Mouse (Mus musculus): Measurements from ENCODE around the gene 1600002K03Rik. TPM values are rescaled to one million over a fixed set of nuclear protein-coding genes. Genes with fewer than 3 reads are reported as not detected.

1600002K03Rik gene
- polyA plus RNA-seq, 1 experiment from 2014 or later: 10.6 TPM

- peaks cover 11% of the 10 kb centered on the region for H3K36me3 ChIP-seq (ENCODE audit: control insufficient read depth, insufficient read depth)
- no peaks in the 10 kb centered on the region for H3K9me3 ChIP-seq (ENCODE audit: control insufficient read depth, low read length)
- no peak overlapping the region for H3K4me3 ChIP-seq (replicated peaks; ENCODE audit: low read length)
- H3K4me1 ChIP-seq (replicated peaks; ENCODE audit: control insufficient read depth, insufficient read depth, low read length): peaks cover 30% of the 10 kb centered on the region
- H3K4me2 ChIP-seq (ENCODE audit: low read length): no peak overlapping the region
- H3K9ac ChIP-seq (replicated peaks; ENCODE audit: low read depth, low read length): no peak overlapping the region
- ATAC-seq: peak; percentile 4; the same call in 1 of the 2 replicates
- WGBS: 16% methylated on average over 4 of the region's 4 CpGs
- no peak overlapping the region for H3K27ac ChIP-seq (ENCODE audit: low read length)
- no peaks in the 10 kb centered on the region for H3K27me3 ChIP-seq (replicated peaks; ENCODE audit: control insufficient read depth, insufficient read depth, low read length)
These were observed 3.0 kb downstream of the 1600002K03Rik start for GRCm38 (mm10) chr10:80175536-80176269.

DNA sequence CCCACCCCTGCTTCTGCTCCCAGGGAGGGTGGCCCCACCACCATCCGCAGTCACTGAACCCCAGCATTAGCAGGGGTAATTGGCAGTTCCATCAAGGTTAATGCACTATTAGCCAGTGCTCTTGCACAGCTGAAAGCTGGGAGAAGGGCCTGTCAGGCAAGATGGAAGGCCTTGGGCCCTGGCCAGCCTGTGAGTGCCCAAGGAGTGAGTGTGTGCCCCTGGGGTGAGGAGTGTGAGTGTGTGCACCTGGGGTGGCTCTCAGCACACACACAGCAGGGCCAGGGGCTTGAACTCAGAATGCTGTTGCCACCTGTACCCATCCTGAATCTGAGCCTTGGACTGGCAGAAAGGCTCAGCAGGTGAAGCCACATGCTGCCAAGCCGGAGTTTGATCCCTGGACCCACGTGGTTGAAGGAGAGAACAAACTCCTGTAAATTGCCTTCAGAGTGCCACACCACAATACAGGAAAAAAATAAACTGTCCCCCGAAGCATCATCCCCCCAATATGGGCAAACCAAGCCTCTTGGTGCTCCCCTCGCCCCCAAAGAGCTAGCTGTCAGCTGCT lies 3.6 kb downstream of the 1600002K03Rik start:
- Histone ChIP-seq H3K27me3 (replicated peaks; ENCODE audit: control insufficient read depth, insufficient read depth, low read length) (no peaks in the 10 kb centered on the region), H3K27ac (ENCODE audit: low read length) (no peak overlapping the region), H3K36me3 (ENCODE audit: control insufficient read depth, insufficient read depth) (peaks cover 4% of the 10 kb centered on the region), H3K9ac (replicated peaks; ENCODE audit: low read depth, low read length) (no peak overlapping the region), H3K4me1 (replicated peaks; ENCODE audit: control insufficient read depth, insufficient read depth, low read length) (peaks cover 36% of the 10 kb centered on the region), H3K9me3 (ENCODE audit: control insufficient read depth, low read length) (no peaks in the 10 kb centered on the region), H3K4me3 (replicated peaks; ENCODE audit: low read length) (no peak overlapping the region), H3K4me2 (ENCODE audit: low read length) (no peak overlapping the region)
- WGBS: 74% methylated on average over 5 of the region's 5 CpGs
- no peak for ATAC-seq

- Histone ChIP-seq H3K4me2 (ENCODE audit: low read length) (no peak overlapping the region), H3K36me3 (ENCODE audit: control insufficient read depth, insufficient read depth) (no peaks in the 10 kb centered on the region), H3K4me3 (replicated peaks; ENCODE audit: low read length) (no peak overlapping the region), H3K27me3 (replicated peaks; ENCODE audit: control insufficient read depth, insufficient read depth, low read length) (no peaks in the 10 kb centered on the region), H3K27ac (ENCODE audit: low read length) (no peak overlapping the region), H3K9me3 (ENCODE audit: control insufficient read depth, low read length) (no peaks in the 10 kb centered on the region), H3K9ac (replicated peaks; ENCODE audit: low read depth, low read length) (no peak overlapping the region), H3K4me1 (replicated peaks; ENCODE audit: control insufficient read depth, insufficient read depth, low read length) (peaks cover 31% of the 10 kb centered on the region)
- no peak for ATAC-seq
- WGBS: 70% methylated on average over 7 of the region's 7 CpGs
These were observed 4.9 kb downstream of the 1600002K03Rik start for GRCm38 (mm10) chr10:80177441-80178279.

GRCm38 (mm10) chr10:80179068-80180051 lies 6.6 kb downstream of the 1600002K03Rik start, which contains the start of gene Efna2:
TSS of gene Efna2 (plus strand) at chr10:80179482.
- H3K27ac ChIP-seq (ENCODE audit: low read length): peak within 1 kb of the TSS; percentile 78
- H3K4me3 ChIP-seq (replicated peaks; ENCODE audit: low read length): peak within 1 kb of the TSS; percentile 66
- no peaks in the 10 kb centered on the region for H3K27me3 ChIP-seq (replicated peaks; ENCODE audit: control insufficient read depth, insufficient read depth, low read length)
- 1% methylated on average over 86 of the region's 106 CpGs for WGBS
- peaks cover 27% of the 10 kb centered on the region for H3K4me1 ChIP-seq (replicated peaks; ENCODE audit: control insufficient read depth, insufficient read depth, low read length)
- ATAC-seq: peak; percentile 83
- H3K36me3 ChIP-seq (ENCODE audit: control insufficient read depth, insufficient read depth): no peaks in the 10 kb centered on the region
- H3K4me2 ChIP-seq (ENCODE audit: low read length): peak within 1 kb of the TSS; percentile 90
- peak within 1 kb of the TSS; percentile 82 for H3K9ac ChIP-seq (replicated peaks; ENCODE audit: low read depth, low read length)
- H3K9me3 ChIP-seq (ENCODE audit: control insufficient read depth, low read length): no peaks in the 10 kb centered on the region

DNA sequence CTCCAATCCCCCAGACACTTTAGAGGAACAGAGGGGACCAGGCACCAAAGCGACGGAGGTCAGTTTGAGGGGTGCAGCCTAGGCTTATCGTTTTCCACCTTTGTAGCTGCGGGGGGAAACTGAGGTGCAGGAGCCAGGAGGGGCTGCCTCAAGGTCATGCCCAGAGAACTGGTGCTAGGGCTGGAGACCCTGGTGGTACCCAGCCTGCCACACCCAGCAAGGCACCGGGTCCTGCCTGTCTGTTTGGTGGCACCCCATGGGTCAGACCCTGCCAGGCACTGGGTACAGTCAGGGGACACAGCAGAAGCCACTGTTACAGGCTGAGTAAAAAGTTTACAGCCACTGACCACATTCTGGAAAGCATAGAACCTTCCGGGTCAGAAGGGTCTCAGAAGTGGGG lies 7.5 kb downstream of the 1600002K03Rik start:
- no peak for ATAC-seq
- no peaks in the 10 kb centered on the region for H3K27me3 ChIP-seq (replicated peaks; ENCODE audit: control insufficient read depth, insufficient read depth, low read length)
- peaks cover 27% of the 10 kb centered on the region for H3K4me1 ChIP-seq (replicated peaks; ENCODE audit: control insufficient read depth, insufficient read depth, low read length)
- no peaks in the 10 kb centered on the region for H3K9me3 ChIP-seq (ENCODE audit: control insufficient read depth, low read length)
- no peak overlapping the region for H3K27ac ChIP-seq (ENCODE audit: low read length)
- 40% methylated on average over 6 of the region's 6 CpGs for WGBS
- peak overlapping the region; percentile 66 for H3K4me3 ChIP-seq (replicated peaks; ENCODE audit: low read length)
- H3K9ac ChIP-seq (replicated peaks; ENCODE audit: low read depth, low read length): peak overlapping the region; percentile 82
- H3K4me2 ChIP-seq (ENCODE audit: low read length): peak overlapping the region; percentile 90
- H3K36me3 ChIP-seq (ENCODE audit: control insufficient read depth, insufficient read depth): no peaks in the 10 kb centered on the region

- Histone ChIP-seq H3K27ac (ENCODE audit: low read length) (no peak overlapping the region), H3K36me3 (ENCODE audit: control insufficient read depth, insufficient read depth) (no peaks in the 10 kb centered on the region), H3K27me3 (replicated peaks; ENCODE audit: control insufficient read depth, insufficient read depth, low read length) (no peaks in the 10 kb centered on the region), H3K9ac (replicated peaks; ENCODE audit: low read depth, low read length) (peak overlapping the region; percentile 82), H3K4me1 (replicated peaks; ENCODE audit: control insufficient read depth, insufficient read depth, low read length) (peaks cover 24% of the 10 kb centered on the region), H3K4me3 (replicated peaks; ENCODE audit: low read length) (peak overlapping the region; percentile 66), H3K9me3 (ENCODE audit: control insufficient read depth, low read length) (no peaks in the 10 kb centered on the region), H3K4me2 (ENCODE audit: low read length) (peak overlapping the region; percentile 90)
- ATAC-seq: no peak
- WGBS: 48% methylated on average over 5 of the region's 5 CpGs
These were observed 8.1 kb downstream of the 1600002K03Rik start for GRCm38 (mm10) chr10:80180823-80181222.

DNA sequence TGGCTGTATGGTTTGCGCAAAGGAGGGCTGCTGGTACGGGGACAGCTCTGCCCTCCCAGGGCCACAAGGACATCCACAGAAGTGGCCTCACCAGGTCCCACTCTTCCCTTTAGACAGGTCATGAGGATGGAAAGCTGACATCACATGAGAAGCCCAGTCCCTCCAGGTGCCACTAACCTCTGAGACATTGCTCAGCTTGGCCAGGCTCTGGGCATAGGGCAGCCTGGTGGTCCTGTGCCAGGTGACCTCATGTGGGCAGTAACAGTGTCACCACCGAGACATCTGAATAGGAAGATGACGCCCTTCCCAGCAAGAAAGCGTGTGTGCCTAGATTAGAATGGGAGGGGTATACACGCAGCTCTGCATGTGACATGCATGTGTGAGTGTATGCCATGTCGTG lies 9.8 kb downstream of the 1600002K03Rik start:
- Histone ChIP-seq H3K4me1 (replicated peaks; ENCODE audit: control insufficient read depth, insufficient read depth, low read length) (peaks cover 23% of the 10 kb centered on the region), H3K36me3 (ENCODE audit: control insufficient read depth, insufficient read depth) (peaks cover 7% of the 10 kb centered on the region), H3K9ac (replicated peaks; ENCODE audit: low read depth, low read length) (no peak overlapping the region), H3K27me3 (replicated peaks; ENCODE audit: control insufficient read depth, insufficient read depth, low read length) (no peaks in the 10 kb centered on the region), H3K9me3 (ENCODE audit: control insufficient read depth, low read length) (no peaks in the 10 kb centered on the region), H3K4me3 (replicated peaks; ENCODE audit: low read length) (no peak overlapping the region), H3K4me2 (ENCODE audit: low read length) (no peak overlapping the region), H3K27ac (ENCODE audit: low read length) (no peak overlapping the region)
- ATAC-seq: no peak
- WGBS: 92% methylated on average over 7 of the region's 7 CpGs

DNA sequence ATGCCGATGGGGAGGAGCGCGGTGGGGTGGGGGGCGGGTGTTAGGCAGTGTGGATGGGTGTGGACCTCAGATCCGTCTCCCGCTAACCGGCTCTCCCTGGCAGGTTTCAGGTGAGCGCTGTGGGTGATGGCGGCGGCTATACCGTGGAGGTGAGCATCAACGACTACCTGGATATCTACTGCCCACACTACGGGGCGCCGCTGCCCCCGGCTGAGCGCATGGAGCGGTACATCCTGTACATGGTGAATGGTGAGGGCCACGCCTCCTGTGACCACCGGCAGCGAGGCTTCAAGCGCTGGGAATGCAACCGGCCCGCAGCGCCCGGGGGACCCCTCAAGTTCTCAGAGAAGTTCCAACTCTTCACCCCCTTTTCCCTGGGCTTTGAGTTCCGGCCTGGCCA lies 13.9 kb downstream of the 1600002K03Rik start:
- Histone ChIP-seq H3K4me2 (ENCODE audit: low read length) (no peak overlapping the region), H3K4me1 (replicated peaks; ENCODE audit: control insufficient read depth, insufficient read depth, low read length) (peaks cover 28% of the 10 kb centered on the region), H3K27me3 (replicated peaks; ENCODE audit: control insufficient read depth, insufficient read depth, low read length) (no peaks in the 10 kb centered on the region), H3K9ac (replicated peaks; ENCODE audit: low read depth, low read length) (no peak overlapping the region), H3K36me3 (ENCODE audit: control insufficient read depth, insufficient read depth) (peaks cover 20% of the 10 kb centered on the region), H3K9me3 (ENCODE audit: control insufficient read depth, low read length) (no peaks in the 10 kb centered on the region), H3K4me3 (replicated peaks; ENCODE audit: low read length) (no peak overlapping the region), H3K27ac (ENCODE audit: low read length) (no peak overlapping the region)
- WGBS: 47% methylated on average over 27 of the region's 27 CpGs
- ATAC-seq: no peak

All from forebrain, embryonic 16.5 days (tissue).